Mouse (Mus musculus): ENCODE measurements at regions not wholly inside any gene's neighbourhood (a gene's known extent, or its start where the extent isn't known, plus 50 kb on each side); places are given as distances from the start of the nearest gene placed in this dataset.

DNA sequence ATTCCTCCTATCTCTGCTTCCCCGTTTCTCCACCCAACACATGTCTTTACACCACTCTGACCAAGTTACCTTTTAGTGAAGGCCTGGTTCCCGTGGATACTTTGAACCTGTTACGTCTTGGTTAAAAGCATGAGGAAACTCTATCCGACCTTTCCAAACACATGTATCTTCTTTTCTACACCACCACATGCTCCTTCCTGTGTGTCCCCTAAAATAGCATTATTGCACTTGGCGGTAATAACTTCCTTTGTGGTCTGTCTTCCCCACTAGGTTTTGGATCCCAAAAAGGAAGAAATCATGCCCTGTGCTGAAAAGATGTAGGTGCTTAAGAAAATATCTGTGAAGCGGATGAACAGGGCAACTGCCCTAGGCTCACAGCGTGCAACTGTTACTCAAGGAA, 153.1 kb downstream of the Tgfb2 start:
- Histone ChIP-seq H3K4me3 (ENCODE audit: low read depth, low read length) (no peak overlapping the region), H3K9ac (ENCODE audit: low read depth, low read length) (no peak overlapping the region), H3K4me1 (ENCODE audit: control insufficient read depth, insufficient read depth, low read length) (peaks cover 24% of the 10 kb centered on the region), H3K9me3 (replicated peaks; ENCODE audit: control insufficient read depth, low read length) (no peaks in the 10 kb centered on the region), H3K27me3 (ENCODE audit: control insufficient read depth, insufficient read depth, low read length) (peaks cover 9% of the 10 kb centered on the region; the same call in 1 of the 2 replicates), H3K36me3 (ENCODE audit: control insufficient read depth, insufficient read depth, low read length) (no peaks in the 10 kb centered on the region), H3K4me2 (no peak overlapping the region), H3K27ac (ENCODE audit: low read depth, low read length) (no peak overlapping the region)
- no peak for ATAC-seq (replicated peaks; ENCODE audit: insufficient number of reproducible peaks, low FRiP score, low TSS enrichment)
- WGBS (ENCODE audit: insufficient replicate concordance) = 76% methylated on average over 7 of the region's 7 CpGs

DNA sequence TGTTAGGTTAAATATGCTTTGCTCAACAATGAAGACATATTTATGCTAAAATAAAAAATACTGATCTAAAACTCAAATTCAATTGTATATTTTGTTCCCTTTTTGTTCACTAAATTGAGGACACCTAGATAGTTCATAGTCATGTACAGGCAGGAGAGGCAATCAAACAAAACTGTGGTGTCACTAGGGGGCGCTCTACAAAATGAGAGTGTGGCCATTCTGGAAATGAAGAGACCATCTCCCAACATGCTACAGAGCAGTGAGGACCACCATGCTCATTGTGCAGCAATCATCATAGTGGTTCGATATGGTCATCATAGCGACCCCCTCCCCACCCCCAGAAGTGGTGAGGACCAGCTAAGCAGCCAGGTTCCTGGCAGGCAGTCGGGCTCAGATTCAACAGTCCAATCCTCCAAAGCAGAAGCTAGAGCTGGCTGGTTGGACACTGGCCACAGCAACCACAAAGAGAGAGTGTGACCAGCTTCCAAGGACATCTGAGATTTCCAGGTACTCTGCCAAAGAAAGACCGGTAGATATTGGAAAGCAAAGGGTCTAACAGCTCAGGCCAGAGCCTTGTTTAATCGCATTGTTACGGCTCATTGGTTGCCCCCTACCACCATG, 155.4 kb downstream of the Tgfb2 start:
- Histone ChIP-seq H3K36me3 (ENCODE audit: control insufficient read depth, insufficient read depth, low read length) (no peaks in the 10 kb centered on the region), H3K9me3 (replicated peaks; ENCODE audit: control insufficient read depth, low read length) (no peaks in the 10 kb centered on the region), H3K9ac (ENCODE audit: low read depth, low read length) (no peak overlapping the region), H3K4me2 (no peak overlapping the region), H3K27ac (ENCODE audit: low read depth, low read length) (no peak overlapping the region), H3K4me1 (ENCODE audit: control insufficient read depth, insufficient read depth, low read length) (peaks cover 15% of the 10 kb centered on the region), H3K27me3 (ENCODE audit: control insufficient read depth, insufficient read depth, low read length) (peaks cover 6% of the 10 kb centered on the region; the same call in 1 of the 2 replicates), H3K4me3 (ENCODE audit: low read depth, low read length) (no peak overlapping the region)
- WGBS (ENCODE audit: insufficient replicate concordance) = 84% methylated on average over 7 of the region's 7 CpGs
- no peak for ATAC-seq (replicated peaks; ENCODE audit: insufficient number of reproducible peaks, low FRiP score, low TSS enrichment)

DNA sequence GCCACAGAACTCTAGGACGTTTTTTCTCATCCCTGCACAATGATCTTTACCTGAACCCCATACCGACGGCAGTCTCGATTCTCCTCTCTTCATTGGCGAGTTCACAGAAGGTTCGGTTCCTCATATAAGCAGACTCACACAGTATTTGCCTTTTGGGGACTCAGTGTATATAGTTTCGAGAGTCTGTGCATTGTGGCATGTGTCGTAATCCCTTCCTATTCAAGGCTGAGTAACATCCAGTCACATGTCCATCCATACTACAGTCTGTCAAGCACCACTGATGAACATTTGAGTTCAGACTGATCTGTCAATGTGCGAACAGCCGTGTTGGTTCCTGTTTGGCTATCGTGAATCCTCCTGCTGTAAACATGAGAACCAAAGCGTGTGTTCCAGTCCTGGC, 156.6 kb downstream of the Tgfb2 start:
- Histone ChIP-seq H3K27me3 (ENCODE audit: control insufficient read depth, insufficient read depth, low read length) (peaks cover 6% of the 10 kb centered on the region; the same call in 1 of the 2 replicates), H3K9me3 (replicated peaks; ENCODE audit: control insufficient read depth, low read length) (no peaks in the 10 kb centered on the region), H3K4me1 (ENCODE audit: control insufficient read depth, insufficient read depth, low read length) (0 out of 2 replicates have a peak, but pooled peaks cover 3% of the 10 kb centered on the region), H3K27ac (ENCODE audit: low read depth, low read length) (no peak overlapping the region), H3K9ac (ENCODE audit: low read depth, low read length) (no peak overlapping the region), H3K4me3 (ENCODE audit: low read depth, low read length) (no peak overlapping the region), H3K36me3 (ENCODE audit: control insufficient read depth, insufficient read depth, low read length) (no peaks in the 10 kb centered on the region), H3K4me2 (no peak overlapping the region)
- 85% methylated on average over 12 of the region's 12 CpGs for WGBS (ENCODE audit: insufficient replicate concordance)
- ATAC-seq (replicated peaks; ENCODE audit: insufficient number of reproducible peaks, low FRiP score, low TSS enrichment) = no peak

DNA sequence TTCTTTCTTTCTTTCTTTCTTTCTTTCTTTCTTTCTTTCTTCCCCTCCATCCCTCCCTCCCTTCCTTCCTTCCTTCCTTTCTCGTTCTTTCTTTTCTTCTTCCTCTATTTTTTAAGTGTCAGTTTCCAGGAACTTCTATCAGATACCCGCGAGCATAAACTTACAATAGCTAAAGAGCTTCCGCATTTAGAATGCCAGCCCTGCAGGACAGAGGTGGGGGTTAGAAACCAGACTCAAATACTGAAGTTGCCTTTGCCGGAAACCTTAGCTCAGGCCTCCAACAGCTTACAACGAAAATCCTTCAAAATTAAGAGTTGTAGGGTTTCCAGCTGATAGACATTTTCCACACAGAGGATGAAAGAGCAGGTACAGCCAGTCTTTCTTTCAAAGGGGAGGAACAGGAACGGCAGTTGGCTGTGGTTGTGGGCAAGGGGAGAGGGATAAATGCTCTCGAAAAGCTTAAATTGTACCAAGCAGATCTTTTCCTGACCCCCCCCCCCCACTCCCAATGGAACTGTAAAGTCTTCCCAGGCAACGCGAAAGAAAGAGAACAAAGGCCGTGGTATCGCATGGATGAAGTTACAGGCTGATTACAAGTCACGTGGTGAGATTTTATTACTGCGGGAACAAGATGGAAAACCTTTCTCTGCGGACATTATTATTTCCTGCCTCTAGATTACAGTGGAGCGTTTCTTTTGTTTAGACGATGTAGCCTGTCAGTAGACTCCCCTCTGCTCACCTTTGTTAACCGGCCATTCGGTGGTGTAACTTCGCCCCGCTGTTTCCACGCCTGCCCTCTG, 159.2 kb downstream of the Tgfb2 start:
- H3K27ac ChIP-seq (ENCODE audit: low read depth, low read length) = no peak overlapping the region
- no peak for ATAC-seq (replicated peaks; ENCODE audit: insufficient number of reproducible peaks, low FRiP score, low TSS enrichment)
- H3K4me3 ChIP-seq (ENCODE audit: low read depth, low read length) = no peak overlapping the region
- 0 out of 2 replicates have a peak, but pooled peaks cover 2% of the 10 kb centered on the region for H3K27me3 ChIP-seq (ENCODE audit: control insufficient read depth, insufficient read depth, low read length)
- no peaks in the 10 kb centered on the region for H3K9me3 ChIP-seq (replicated peaks; ENCODE audit: control insufficient read depth, low read length)
- 65% methylated on average over 22 of the region's 22 CpGs for WGBS (ENCODE audit: insufficient replicate concordance)
- no peak overlapping the region for H3K9ac ChIP-seq (ENCODE audit: low read depth, low read length)
- H3K4me1 ChIP-seq (ENCODE audit: control insufficient read depth, insufficient read depth, low read length) = no peaks in the 10 kb centered on the region
- H3K4me2 ChIP-seq = no peak overlapping the region
- H3K36me3 ChIP-seq (ENCODE audit: control insufficient read depth, insufficient read depth, low read length) = no peaks in the 10 kb centered on the region

DNA sequence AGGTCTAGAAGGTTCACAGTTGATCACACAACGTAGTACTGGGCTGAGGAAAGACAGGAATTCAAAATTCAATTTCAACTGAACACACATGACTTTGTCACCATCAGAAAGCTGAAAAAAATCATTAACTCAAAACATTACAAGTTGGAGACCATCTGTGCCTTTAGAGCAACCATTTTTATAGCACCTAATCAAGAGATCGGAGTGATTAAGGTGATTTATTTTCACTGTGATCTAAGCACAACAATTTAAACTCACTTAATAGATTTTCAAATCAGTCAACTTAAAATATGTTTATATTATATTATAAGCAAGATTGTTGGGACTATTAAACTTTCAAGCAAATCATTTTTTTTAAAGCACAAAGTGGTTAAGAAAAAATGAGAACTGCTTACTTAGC, 165.7 kb downstream of the Tgfb2 start:
- H3K36me3 ChIP-seq (ENCODE audit: control insufficient read depth, insufficient read depth, low read length) = no peaks in the 10 kb centered on the region
- H3K4me2 ChIP-seq = no peak overlapping the region
- no peaks in the 10 kb centered on the region for H3K4me1 ChIP-seq (ENCODE audit: control insufficient read depth, insufficient read depth, low read length)
- no peak for ATAC-seq (replicated peaks; ENCODE audit: insufficient number of reproducible peaks, low FRiP score, low TSS enrichment)
- no peak overlapping the region for H3K27ac ChIP-seq (ENCODE audit: low read depth, low read length)
- no peaks in the 10 kb centered on the region for H3K27me3 ChIP-seq (ENCODE audit: control insufficient read depth, insufficient read depth, low read length)
- no peak overlapping the region for H3K9ac ChIP-seq (ENCODE audit: low read depth, low read length)
- no peaks in the 10 kb centered on the region for H3K9me3 ChIP-seq (replicated peaks; ENCODE audit: control insufficient read depth, low read length)
- H3K4me3 ChIP-seq (ENCODE audit: low read depth, low read length) = no peak overlapping the region
- WGBS (ENCODE audit: insufficient replicate concordance) = 83% methylated on average over 2 of the region's 2 CpGs

DNA sequence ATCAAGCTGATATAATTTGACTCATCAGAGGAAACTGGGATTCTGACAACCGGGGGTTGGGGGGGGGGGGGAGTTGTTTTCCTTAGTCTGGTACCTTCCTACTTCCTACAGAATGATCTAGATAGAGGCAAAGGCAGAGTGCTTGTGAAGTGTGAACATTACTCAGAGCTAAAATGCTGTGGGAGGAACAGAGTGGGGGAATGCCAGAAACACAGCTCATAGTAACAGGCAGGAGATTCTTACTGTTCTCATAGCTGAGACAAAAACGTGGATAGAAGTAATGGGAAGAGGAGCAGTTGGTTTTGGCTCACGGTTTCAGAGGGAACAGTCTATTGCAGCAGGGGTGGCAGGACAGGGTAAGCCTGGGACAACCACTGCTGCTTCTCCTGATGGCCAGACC, 167.6 kb downstream of the Tgfb2 start:
- no peaks in the 10 kb centered on the region for H3K4me1 ChIP-seq (ENCODE audit: control insufficient read depth, insufficient read depth, low read length)
- H3K27ac ChIP-seq (ENCODE audit: low read depth, low read length) = no peak overlapping the region
- H3K4me3 ChIP-seq (ENCODE audit: low read depth, low read length) = no peak overlapping the region
- no peaks in the 10 kb centered on the region for H3K27me3 ChIP-seq (ENCODE audit: control insufficient read depth, insufficient read depth, low read length)
- no peaks in the 10 kb centered on the region for H3K9me3 ChIP-seq (replicated peaks; ENCODE audit: control insufficient read depth, low read length)
- ATAC-seq (replicated peaks; ENCODE audit: insufficient number of reproducible peaks, low FRiP score, low TSS enrichment) = no peak
- no peaks in the 10 kb centered on the region for H3K36me3 ChIP-seq (ENCODE audit: control insufficient read depth, insufficient read depth, low read length)
- no peak overlapping the region for H3K9ac ChIP-seq (ENCODE audit: low read depth, low read length)
- 74% methylated on average over 3 of the region's 3 CpGs for WGBS (ENCODE audit: insufficient replicate concordance)
- no peak overlapping the region for H3K4me2 ChIP-seq

DNA sequence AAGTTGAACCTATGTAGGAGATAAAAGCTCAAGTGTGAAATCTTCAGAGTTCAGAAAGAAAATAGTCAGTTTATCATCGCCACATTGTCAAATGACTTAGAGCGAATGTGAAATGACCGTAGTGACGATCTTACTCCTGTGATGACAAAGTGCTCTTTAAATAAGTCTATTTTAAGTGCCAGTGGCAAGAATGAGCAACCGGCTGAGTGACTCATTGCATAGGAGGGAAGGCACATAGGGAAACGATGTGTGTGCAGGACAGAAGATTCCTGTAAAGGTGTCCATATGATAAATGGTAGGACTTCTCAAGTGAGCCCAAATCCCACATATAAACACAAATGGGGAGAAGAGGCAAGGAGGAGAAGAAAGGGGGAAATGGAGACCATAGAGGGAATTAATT, 189.8 kb downstream of the Tgfb2 start:
- 29% methylated on average over 6 of the region's 6 CpGs for WGBS (ENCODE audit: insufficient replicate concordance)
- no peaks in the 10 kb centered on the region for H3K9me3 ChIP-seq (replicated peaks; ENCODE audit: control insufficient read depth, low read length)
- H3K4me3 ChIP-seq (ENCODE audit: low read depth, low read length) = no peak overlapping the region
- no peak overlapping the region for H3K9ac ChIP-seq (ENCODE audit: low read depth, low read length)
- no peaks in the 10 kb centered on the region for H3K36me3 ChIP-seq (ENCODE audit: control insufficient read depth, insufficient read depth, low read length)
- H3K27ac ChIP-seq (ENCODE audit: low read depth, low read length) = no peak overlapping the region
- no peak for ATAC-seq (replicated peaks; ENCODE audit: insufficient number of reproducible peaks, low FRiP score, low TSS enrichment)
- no peak overlapping the region for H3K4me2 ChIP-seq
- no peaks in the 10 kb centered on the region for H3K27me3 ChIP-seq (ENCODE audit: control insufficient read depth, insufficient read depth, low read length)
- H3K4me1 ChIP-seq (ENCODE audit: control insufficient read depth, insufficient read depth, low read length) = peaks cover 8% of the 10 kb centered on the region

DNA sequence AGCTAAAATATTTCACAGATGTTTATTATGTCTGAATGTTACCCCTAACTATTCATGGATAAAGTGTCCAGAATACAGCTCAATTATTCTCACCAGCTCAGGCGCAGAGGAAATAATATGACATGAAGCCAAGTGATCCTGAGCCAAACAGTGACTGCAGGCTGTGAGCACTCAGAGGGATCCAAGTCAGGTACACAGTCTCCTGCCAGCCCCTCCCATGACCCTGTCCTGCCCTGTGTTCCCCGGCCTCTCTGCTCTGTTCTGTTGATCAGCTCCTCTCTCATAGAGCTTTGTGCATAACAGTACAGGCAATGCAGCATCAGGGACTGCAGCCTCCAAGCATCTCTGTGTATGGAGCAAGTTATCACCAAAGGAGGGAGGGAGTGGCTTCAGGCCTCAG, 190.7 kb downstream of the Tgfb2 start:
- H3K9ac ChIP-seq (ENCODE audit: low read depth, low read length) = no peak overlapping the region
- WGBS (ENCODE audit: insufficient replicate concordance) = 38% methylated on average over 2 of the region's 2 CpGs
- ATAC-seq (replicated peaks; ENCODE audit: insufficient number of reproducible peaks, low FRiP score, low TSS enrichment) = no peak
- H3K4me1 ChIP-seq (ENCODE audit: control insufficient read depth, insufficient read depth, low read length) = peaks cover 8% of the 10 kb centered on the region
- H3K36me3 ChIP-seq (ENCODE audit: control insufficient read depth, insufficient read depth, low read length) = no peaks in the 10 kb centered on the region
- no peaks in the 10 kb centered on the region for H3K9me3 ChIP-seq (replicated peaks; ENCODE audit: control insufficient read depth, low read length)
- peak overlapping the region; percentile 24; the same call in 1 of the 2 replicates for H3K4me2 ChIP-seq
- H3K27me3 ChIP-seq (ENCODE audit: control insufficient read depth, insufficient read depth, low read length) = no peaks in the 10 kb centered on the region
- no peak overlapping the region for H3K27ac ChIP-seq (ENCODE audit: low read depth, low read length)
- no peak overlapping the region for H3K4me3 ChIP-seq (ENCODE audit: low read depth, low read length)

DNA sequence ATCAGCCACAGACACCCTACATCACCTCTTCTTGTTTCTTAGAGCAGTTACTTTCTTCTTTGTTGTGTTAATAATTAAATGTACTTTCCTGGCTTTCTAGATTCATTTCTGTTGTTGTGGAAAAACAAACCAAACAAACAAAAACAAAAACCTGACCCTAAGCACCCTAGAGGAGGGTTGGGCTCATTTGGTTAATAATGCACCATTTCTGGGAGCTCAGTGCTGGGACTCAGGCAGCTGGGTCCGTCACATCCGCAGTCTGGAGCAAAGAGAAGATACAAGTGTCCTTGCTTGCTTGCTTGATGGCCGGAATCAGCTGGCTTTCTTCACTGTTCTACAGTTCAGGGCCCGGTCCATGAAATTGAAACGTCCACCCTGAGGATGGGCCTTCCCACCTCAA, 191.9 kb downstream of the Tgfb2 start:
- Histone ChIP-seq H3K27me3 (ENCODE audit: control insufficient read depth, insufficient read depth, low read length) (no peaks in the 10 kb centered on the region), H3K9ac (ENCODE audit: low read depth, low read length) (no peak overlapping the region), H3K4me2 (no peak overlapping the region), H3K9me3 (replicated peaks; ENCODE audit: control insufficient read depth, low read length) (no peaks in the 10 kb centered on the region), H3K27ac (ENCODE audit: low read depth, low read length) (no peak overlapping the region), H3K4me1 (ENCODE audit: control insufficient read depth, insufficient read depth, low read length) (peaks cover 8% of the 10 kb centered on the region), H3K36me3 (ENCODE audit: control insufficient read depth, insufficient read depth, low read length) (no peaks in the 10 kb centered on the region), H3K4me3 (ENCODE audit: low read depth, low read length) (no peak overlapping the region)
- WGBS (ENCODE audit: insufficient replicate concordance) = 87% methylated on average over 5 of the region's 5 CpGs
- ATAC-seq (replicated peaks; ENCODE audit: insufficient number of reproducible peaks, low FRiP score, low TSS enrichment) = no peak
